Mouse (Mus musculus) left cerebral cortex, postnatal 4 days (tissue): ENCODE results near the gene Gm43518. TPM values are rescaled to one million over a fixed set of nuclear protein-coding genes. Genes with fewer than 3 reads are reported as not detected.

Source experiments
- DNase-seq: peaks from one replicate; pipeline ENCODE4 v3.0.0-alpha.2; 2022
- intact Hi-C: fragments of 180-260 bp; cut with DNase I; formaldehyde crosslinking; loops from one replicate; pipeline ENCODE4 v1.15.1; 2025
- total RNA-seq, 2 experiments: library from RNA; stranded (reverse); gene quantifications; 2 replicates each; pipeline ENCODE4 v1.2.3; 2021

The Gm43518 gene
- total RNA-seq, 2 experiments from 2014 or later = 1.2 to 1.3 TPM

DNA sequence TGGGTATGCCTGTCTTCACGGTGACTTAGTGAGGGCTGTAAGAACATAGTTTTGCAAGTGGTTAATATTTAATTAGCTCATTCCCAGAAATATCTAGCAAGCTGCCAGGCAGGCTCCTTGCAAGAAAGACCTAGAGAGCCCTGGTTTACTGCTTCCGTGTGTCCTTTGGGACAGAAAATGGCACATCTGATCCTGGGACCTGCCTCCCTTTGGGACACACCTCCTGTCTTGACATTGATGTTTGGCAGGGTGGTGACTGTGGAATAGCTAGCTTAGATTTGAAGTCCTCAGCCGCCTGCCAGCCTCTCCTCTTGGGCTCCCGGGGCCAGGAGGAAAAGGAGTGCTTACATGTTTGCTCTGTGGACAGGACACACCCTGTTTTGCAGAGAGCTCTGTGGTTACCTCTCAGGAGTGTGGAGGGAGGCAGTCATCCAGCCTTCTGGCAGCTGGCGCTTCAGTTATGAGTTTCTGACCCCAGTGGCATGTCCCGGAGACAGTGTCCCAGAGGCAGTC is 48.5 kb downstream of the Gm43518 start:
- DNase-seq = no peak
- intact Hi-C loops = no loop called here

DNA sequence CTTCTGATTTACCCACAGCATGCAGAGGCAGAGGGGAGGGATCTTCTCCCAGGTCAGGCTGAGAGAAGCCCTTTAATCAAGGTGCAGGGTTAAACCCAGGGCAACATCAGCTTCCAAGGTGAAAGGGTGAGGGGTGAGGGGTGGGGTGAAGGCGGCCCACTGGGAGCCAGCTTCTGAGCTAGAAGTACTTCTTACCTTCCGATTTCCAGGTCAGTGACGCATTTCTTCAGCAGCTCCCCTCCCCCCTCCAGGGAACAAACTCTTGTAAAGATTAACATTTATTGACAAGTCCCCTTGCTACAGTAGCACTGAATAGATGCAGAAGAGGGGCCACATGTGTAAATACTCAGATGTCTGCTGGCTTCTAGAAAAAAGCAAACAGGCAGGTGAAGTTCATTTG is 50.0 kb downstream of the Gm43518 start:
- intact Hi-C loops = no loop called here
- DNase-seq = no peak

DNA sequence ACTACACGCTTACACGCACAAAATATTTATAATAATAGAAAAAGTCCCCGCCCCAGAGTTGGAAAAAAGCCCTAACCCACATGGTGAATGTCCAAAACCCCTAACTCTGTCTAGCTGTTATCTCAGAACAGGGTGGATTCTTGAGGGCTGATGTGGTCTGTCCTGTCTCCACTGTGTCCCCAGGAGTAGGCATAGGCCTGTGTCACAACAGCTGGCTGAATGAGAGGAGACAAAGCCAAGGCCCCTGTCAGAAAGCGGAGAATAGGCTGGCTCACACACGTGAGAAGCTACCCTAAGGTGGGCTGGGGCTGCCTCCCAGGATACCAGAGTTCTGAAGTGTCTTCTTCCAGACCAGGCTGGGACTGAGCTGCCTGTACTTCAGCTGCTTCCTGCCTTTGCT is 50.9 kb downstream of the Gm43518 start:
- no peak for DNase-seq
- intact Hi-C loops = no loop called here

DNA sequence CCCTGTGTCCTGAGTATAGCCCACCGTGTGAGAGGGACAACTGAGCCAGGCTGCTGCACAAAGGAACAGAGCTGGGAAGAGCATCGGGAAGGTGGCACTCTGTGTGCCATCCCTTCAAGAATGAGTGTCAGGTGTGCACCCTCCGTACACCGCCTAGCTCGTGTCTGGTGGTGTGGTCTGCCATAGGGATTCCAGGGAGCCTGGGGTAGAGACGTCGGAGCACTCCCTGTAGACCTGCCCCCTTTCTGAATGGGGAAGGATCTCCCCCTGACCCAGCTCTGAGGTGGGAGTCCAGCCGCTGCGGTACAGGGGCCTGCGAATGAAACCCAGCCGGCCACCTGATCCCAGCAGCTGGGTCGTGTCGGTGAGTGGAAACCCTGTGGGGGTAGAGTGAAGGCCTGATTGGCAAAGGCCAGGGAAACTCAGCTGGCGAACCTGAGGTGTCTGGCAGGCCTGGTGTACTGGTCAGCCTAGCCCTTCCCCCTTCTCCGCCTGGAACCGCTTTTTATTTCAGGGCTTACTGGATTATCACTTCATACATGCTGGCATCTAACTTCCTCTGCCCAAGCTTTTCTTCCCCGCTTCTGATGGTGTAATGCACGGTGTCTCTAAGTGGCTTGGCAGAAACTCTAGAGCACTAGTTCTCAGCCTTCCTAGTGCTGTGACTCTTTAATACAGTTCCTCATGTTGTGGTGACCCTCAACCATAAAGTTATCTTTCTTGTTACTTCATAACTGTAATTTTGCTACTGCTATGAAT is 52.2 kb downstream of the Gm43518 start:
- intact Hi-C loops = no loop called here
- DNase-seq = no peak

DNA sequence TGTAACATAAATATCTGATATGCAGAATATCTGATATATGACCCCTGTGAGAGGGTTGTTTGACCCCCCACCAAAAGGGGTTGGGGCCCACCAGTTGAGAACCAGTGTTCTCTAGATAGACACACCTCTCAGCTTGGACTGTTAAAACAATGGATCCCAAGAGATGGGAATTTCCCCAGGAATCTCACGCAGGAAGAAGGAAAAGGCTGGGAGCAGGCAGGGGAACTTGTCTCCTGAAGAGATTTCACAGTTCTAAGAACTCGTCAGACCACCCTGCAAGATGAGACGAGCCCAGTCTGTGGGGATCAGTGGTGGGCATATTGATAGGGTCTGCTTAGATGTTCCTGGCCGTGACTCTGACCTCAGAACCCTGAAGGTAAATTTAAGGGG is 52.8 kb downstream of the Gm43518 start:
- intact Hi-C loops = no loop called here
- DNase-seq = no peak

DNA sequence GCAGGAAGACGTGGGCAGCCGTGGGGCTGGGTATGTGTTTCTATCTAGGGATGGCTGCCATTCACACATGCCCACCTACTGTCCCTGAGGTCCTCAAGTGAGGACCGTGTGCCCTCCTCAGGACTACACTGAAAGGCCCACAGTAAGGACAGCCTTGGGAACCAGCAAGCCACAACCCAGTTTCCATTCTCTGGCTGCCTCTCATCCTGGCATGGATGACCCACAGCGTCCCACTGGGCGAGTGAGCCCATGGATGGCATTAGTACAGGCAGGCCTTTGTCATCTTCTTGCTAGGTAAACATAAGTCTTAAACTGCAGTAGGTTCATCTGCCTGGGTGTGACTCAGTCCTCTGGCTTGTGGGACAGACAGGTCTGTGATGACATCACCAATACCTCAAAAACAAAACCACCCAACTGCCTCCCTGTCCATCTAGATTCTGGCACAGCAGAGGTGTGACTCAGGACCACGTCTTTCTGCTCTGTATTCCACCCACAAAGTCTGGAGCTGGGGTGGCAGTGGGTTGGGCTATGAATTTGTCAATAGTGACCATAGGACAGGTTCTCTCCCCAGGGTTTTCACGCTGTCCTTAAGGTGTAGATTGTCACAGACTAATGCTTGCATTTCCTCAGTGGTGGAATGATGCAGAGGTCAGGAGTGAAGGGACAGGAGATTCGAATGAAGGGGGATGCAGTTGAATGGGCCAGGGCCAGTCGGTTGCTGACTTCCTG is 53.5 kb downstream of the Gm43518 start:
- intact Hi-C loops = no loop called here
- no peak for DNase-seq

DNA sequence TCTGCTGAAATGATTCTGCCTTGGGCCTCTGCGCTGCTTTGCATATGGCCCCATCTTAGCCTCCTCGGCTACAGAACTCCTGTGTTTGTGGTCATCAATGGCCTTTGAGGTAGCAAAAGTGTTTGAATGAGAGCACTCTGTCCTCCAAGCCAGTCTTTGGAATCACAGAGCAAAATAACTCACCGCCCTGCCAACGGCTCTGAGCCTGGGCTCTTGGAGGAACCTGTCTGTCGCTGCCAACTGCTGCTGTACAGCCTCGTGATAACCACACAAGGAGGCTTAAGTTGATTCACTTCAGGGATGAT is 54.0 kb downstream of the Gm43518 start:
- intact Hi-C loops = no loop called here
- no peak for DNase-seq

DNA sequence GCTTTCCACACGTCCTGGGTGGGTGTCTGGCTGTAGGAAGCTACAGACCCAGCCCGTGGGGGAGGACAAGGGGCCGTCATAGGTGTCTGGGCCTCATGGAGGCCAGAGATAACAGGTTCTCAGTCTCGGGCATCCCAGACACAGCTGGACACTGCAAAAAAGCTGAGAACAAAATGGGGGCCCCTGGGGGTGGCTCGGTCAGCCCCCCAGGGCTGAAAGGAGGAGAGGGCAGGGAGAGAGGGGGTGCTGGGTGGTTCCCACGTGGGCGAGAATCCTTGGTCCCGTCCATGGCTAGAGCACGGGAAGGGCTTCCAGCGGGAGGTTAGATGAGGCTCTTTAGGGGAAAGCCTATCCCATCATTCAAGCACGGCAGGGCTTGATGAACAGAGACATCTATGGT is 55.6 kb downstream of the Gm43518 start:
- intact Hi-C loops = no loop called here

DNA sequence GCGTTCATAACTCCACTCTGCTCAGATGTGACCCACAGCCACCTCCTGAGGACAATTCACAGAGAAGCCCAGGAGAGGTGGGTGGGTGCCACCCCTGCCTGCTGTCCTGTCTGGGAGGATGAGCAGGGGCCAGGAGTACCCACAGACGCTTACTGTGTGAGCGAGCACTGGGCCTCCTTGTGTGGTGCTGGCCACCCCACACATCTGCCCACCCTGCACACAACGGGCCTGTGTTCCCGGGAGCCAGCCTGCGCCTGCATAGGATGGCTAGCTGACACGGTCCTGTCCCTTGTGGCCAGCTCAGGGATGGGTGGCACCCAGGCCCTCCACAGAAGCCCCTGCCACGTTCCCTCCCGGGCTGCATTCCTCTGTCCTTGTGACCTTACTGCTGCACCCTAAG is 58.2 kb downstream of the Gm43518 start:
- intact Hi-C loops = no loop called here
- DNase-seq = no peak

More for the DNA sequence above, 55.6 kb downstream of the Gm43518 start:
- DNase-seq = no peak

DNA sequence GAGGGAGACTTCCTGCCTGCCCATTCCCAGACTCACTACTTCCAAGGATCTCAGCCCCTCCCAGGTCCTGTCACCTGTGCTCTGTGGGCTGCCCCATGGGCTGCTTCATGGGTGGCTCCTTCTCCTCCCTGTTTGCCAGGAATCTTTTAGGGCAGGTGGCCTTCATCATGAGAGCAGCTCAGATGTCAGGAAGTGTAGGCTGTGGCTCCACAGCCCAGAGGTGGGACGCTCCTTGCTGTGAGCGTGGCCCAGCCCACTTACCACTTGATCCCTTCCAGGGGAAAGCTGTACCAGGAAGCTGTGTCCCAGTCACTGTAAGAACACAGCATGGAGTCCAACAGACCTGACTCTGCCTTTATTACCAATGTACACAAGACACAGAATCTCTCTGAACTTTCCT is 59.7 kb downstream of the Gm43518 start:
- intact Hi-C loops = no loop called here
- no peak for DNase-seq

DNA sequence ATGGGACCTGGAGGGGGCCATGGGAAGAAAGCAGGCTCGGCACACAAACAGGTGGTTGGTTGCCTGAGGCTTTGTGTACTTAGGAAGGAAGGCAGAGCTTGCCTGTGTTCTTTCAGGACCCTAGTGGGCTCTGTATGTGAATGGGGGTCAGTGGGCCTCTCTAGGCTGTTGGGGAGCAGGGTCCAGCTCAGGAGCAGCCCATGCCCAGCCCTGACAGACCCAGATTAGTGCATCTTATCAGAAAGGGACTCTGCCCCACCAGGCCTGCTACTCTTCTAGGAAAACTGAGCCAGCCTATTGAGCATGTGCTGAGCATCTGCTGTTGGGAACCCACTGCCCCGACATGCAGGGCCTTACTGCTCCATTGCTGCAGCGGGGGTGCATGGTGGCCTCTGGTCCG is 60.3 kb downstream of the Gm43518 start:
- no peak for DNase-seq
- intact Hi-C loops = no loop called here

Other genes with a start within 250 kb of the Gm43518 start
- 100 to 1,000 TPM; 154 to 158 TPM for gene Clip1, start 242.8 kb upstream of the Gm43518 start, total RNA-seq
- 10 to 100 TPM; 66.3 to 70.9 TPM for gene Zcchc8, start 206.3 kb upstream of the Gm43518 start, total RNA-seq
- gene Rsrc2, start 178.0 kb upstream of the Gm43518 start, total RNA-seq = 10 to 100 TPM; 94.9 to 95.1 TPM
- gene Kntc1, start 177.7 kb upstream of the Gm43518 start, total RNA-seq = 1 to 10 TPM; 7.8 to 8.8 TPM
- not detected for gene Hcar2, start 61.9 kb upstream of the Gm43518 start, total RNA-seq
- 1 to 10 TPM in 1 of 2 experiments, under 1 TPM in 1; 0.54 to 1.1 TPM for gene Hcar1, start 47.4 kb upstream of the Gm43518 start, total RNA-seq
- 10 to 100 TPM; 69.6 to 75.8 TPM for gene Denr, start 20.2 kb upstream of the Gm43518 start, total RNA-seq
- gene Ccdc62, start 3.3 kb downstream of the Gm43518 start, total RNA-seq = 1 to 10 TPM; 1.9 to 4.8 TPM
- gene Hip1r, start 46.2 kb downstream of the Gm43518 start, total RNA-seq = 10 to 100 TPM; 83.2 to 84.8 TPM
- gene Vps37b, start 104.9 kb downstream of the Gm43518 start, total RNA-seq = 10 to 100 TPM; 46.2 to 49.9 TPM
- 10 to 100 TPM; 26.5 to 28.8 TPM for gene Abcb9, start 168.4 kb downstream of the Gm43518 start, total RNA-seq
- gene Ogfod2, start 184.9 kb downstream of the Gm43518 start, total RNA-seq = 10 to 100 TPM; 32.5 to 34.1 TPM
- 10 to 100 TPM; 58.1 to 59.9 TPM for gene Arl6ip4, start 188.7 kb downstream of the Gm43518 start, total RNA-seq